Mouse (Mus musculus) urinary bladder, adult 2 months (tissue): Measurements from ENCODE around the gene Kansl2. TPM values are rescaled to one million over a fixed set of nuclear protein-coding genes. Genes with fewer than 3 reads are reported as not detected.
A peak's percentile ranks its signal among the peaks of the same experiment; 100 is the strongest.
"Not testable (repeated sequence)": the region's sequence is repeated elsewhere in the genome, so short reads cannot be mapped to it uniquely, and the experiment has no call there.

Experiments
- DNase-seq: peaks from one replicate; pipeline ENCODE4 v3.0.0; 2022; ENCODE audit warnings: low spot score
- polyA plus RNA-seq: library from polyadenylated mRNA; depleted of rRNA; stranded (reverse); fragments of >200 nt; gene quantifications from 2 replicates; pipeline ENCODE4 v1.2.3, GENCODE M21; 2012

The Kansl2 gene
- polyA plus RNA-seq, 1 experiment, result 42.7 TPM

GRCm38 (mm10) chr15:98536828-98537510 lies 2.9 kb upstream of the Kansl2 start:
- DNase-seq, result no peak

- no peak for DNase-seq
Observed at GRCm38 (mm10) chr15:98535921-98536320, 1.9 kb upstream of the Kansl2 start.

- DNase-seq, result no peak
Observed at GRCm38 (mm10) chr15:98533035-98533531, 981 bp downstream of the Kansl2 start.

DNA sequence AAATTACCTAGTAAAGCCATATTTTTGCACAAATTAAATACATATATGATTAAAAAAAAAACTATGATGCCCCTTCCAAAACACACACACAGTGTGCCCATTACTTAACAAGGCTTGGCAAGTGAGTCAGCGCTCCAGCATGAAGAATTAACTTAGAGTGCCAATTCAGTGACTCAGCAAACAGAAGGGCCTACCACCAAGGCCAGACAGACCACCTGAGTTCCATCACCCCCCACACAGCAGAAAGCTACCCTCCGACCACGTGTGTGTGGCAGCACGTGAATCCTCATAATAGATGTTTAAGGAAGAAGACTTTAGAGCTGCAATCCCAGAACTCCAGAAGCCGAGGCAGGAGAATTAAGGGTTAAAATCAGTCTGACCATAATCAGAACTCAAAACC lies 1.8 kb downstream of the Kansl2 start:
- DNase-seq, result no peak

DNA sequence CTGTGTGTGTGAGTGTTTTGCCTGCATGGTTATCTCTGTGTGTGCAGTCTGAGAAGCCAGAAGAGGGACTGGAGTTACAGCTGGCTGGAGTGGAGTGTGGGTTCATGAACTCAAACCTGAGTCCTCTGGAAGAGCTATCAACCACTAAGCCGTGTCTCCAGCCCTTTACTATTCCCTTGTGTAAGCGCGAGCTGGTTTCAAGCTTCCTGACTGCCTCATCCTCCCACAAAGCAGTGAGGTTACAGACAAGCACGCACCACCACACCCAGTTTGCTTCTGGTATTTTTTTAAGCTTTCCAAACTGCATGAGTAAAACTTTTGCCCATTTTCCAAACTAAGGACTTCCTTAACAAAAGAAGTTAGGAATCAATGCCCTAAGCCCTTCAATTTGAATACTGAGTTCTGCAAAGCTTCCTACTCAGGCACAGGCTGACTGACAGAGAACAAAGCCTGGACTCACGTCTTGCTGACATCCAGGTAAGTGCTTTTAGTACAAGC lies 5.9 kb downstream of the Kansl2 start:
- DNase-seq, result no peak

- no peak for DNase-seq
Observed at GRCm38 (mm10) chr15:98527056-98527771, 6.8 kb downstream of the Kansl2 start.

GRCm38 (mm10) chr15:98526057-98526456 lies 8.0 kb downstream of the Kansl2 start:
- DNase-seq, result no peak

- DNase-seq, result no peak
Observed at GRCm38 (mm10) chr15:98521245-98521644, 12.8 kb downstream of the Kansl2 start.

DNA sequence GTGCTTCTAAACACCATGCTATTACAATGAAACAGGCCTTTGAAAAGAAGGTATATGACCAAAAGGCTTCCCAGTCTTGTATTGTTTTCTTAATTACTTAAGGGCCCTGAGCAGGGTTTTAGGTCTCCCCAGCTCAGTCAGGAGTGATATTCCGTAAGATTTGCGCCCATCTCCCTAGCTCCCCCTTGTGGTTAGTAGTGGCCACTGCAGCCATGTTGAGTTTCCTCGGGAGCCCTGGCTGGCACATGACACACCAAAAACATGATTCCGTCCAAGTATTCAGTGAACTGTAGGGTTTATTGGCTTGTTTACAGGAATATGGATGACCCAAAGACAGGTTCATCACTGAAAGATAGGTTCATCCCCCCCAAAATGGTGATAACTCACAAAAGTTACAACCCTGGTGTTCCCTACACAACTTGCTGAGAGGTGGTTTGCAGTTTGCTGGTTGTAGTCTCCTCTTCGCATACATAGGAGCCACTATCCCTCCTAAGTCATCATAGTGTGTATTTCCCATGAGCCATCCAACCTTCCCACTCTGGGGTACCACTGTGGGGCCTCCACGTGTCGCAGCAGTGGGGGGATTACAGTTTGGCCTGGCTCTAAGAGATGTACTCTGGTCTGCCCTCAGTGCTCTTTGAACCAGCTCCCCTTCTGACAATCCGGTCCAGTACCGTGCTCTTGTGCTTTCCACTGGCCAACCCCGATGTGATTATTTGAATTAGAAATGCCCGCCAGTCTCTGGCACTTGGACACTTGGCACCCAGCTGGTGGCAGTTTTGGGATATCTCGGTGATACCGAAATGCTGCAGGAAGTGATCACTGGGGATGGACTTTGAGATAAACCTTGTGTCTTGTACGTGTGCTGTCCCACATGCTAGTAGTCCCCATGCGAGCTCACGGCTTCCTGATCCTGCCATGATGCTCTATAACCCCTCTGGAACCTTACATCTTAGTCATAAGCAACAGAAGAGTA lies 16.4 kb downstream of the Kansl2 start:
- DNase-seq, result no peak

GRCm38 (mm10) chr15:98514845-98515244 lies 19.2 kb downstream of the Kansl2 start:
- DNase-seq, result not testable (repeated sequence)

- no peak for DNase-seq
Observed at GRCm38 (mm10) chr15:98514146-98514545, 19.9 kb downstream of the Kansl2 start.

GRCm38 (mm10) chr15:98513676-98514075 lies 20.4 kb downstream of the Kansl2 start:
- not testable (repeated sequence) for DNase-seq

- DNase-seq, result no peak
Observed at GRCm38 (mm10) chr15:98512799-98513321, 21.2 kb downstream of the Kansl2 start.

- DNase-seq, result no peak
Observed at GRCm38 (mm10) chr15:98512232-98512631, 21.8 kb downstream of the Kansl2 start.

DNA sequence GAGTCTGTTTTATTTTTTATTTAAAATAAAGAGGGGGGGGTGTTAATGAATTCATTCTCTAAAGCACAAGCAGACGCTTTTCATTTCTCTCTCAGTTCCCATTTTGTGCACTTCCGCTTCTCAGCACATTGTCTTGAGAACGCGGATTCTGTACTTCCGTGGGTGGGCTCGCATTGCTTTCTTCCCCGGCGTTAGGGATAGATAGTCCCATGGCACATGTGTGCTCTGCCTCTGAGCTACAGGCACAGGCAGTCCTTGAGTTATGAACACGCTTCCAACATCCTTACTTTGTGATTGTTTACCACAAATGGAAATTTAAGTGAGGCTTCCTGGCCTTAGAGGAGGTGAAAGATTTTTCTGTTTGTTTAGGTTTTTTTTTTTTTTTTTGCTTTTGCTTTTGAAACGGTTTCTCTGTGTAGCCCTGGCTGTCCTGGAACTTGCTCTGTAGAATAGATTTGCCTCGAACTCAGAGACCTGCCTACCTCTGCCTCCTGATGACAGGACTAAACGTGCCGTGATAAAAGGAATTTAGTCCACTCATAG lies 22.6 kb downstream of the Kansl2 start:
- no peak for DNase-seq

- peak; percentile 57 for DNase-seq
Observed at GRCm38 (mm10) chr15:98510438-98511385, 23.4 kb downstream of the Kansl2 start.

GRCm38 (mm10) chr15:98509387-98509786 lies 24.7 kb downstream of the Kansl2 start:
- DNase-seq, result no peak

DNA sequence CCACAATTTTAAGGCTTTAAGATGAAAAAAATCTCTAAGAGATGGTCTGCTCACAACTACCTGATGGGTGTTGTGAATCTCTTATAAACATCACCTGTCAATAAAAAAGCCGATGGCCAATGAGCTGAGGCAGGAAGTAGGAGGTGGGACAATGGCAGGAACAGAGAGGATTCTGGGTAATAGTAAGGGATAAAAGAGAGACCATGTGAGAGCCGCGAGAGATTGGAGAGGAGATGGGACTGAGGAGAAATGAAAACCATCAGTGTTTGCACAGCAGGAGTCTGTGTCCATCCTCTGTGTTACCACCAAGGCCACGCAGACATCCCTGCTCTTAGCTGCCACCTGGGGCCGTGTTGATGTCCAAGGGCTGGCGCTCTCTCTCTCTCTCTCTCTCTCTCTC lies 26.7 kb downstream of the Kansl2 start:
- DNase-seq, result no peak

- no peak for DNase-seq
Observed at GRCm38 (mm10) chr15:98506253-98506957, 27.7 kb downstream of the Kansl2 start.
